Mouse (Mus musculus): ENCODE data around the gene Trappc2.

The Trappc2 gene

GRCm38 (mm10) chrX:166440036-166440615 is at the start of gene Trappc2:
Gene Trappc2 (plus strand): TSS chrX:166440574.
- peak in 1 of 2 experiments; percentile 8 for DNase-seq (ENCODE audit: low spot score in 2 of 2)

- no peak for DNase-seq (ENCODE audit: low spot score in 2 of 2)
These were observed 46.6 kb upstream of the Trappc2 start for GRCm38 (mm10) chrX:166393753-166394152.

- DNase-seq (ENCODE audit: low spot score in 2 of 2), result no peak
These were observed 32.5 kb upstream of the Trappc2 start for GRCm38 (mm10) chrX:166407865-166408264.

GRCm38 (mm10) chrX:166416196-166416595 is 24.2 kb upstream of the Trappc2 start:
- DNase-seq (ENCODE audit: low spot score in 2 of 2), result no peak

- DNase-seq (ENCODE audit: low spot score in 2 of 2), result no peak
These were observed 5.6 kb upstream of the Trappc2 start for GRCm38 (mm10) chrX:166434812-166435211.

GRCm38 (mm10) chrX:166440616-166441063 is 266 bp downstream of the Trappc2 start, which contains the start of gene Ofd1:
Gene Ofd1 (minus strand): TSS chrX:166440704.
- DNase-seq (ENCODE audit: low spot score in 2 of 2), result peak; percentile 79 to 80

GRCm38 (mm10) chrX:166444552-166444951 is 4.2 kb downstream of the Trappc2 start:
- no peak for DNase-seq (ENCODE audit: low spot score in 2 of 2)

GRCm38 (mm10) chrX:166453532-166453931 is 13.2 kb downstream of the Trappc2 start:
- no peak for DNase-seq (ENCODE audit: low spot score in 2 of 2)

GRCm38 (mm10) chrX:166454331-166454730 is 14.0 kb downstream of the Trappc2 start:
- DNase-seq (ENCODE audit: low spot score in 2 of 2), result no peak

GRCm38 (mm10) chrX:166455525-166455924 is 15.2 kb downstream of the Trappc2 start:
- no peak for DNase-seq (ENCODE audit: low spot score in 2 of 2)

GRCm38 (mm10) chrX:166468321-166468720 is 27.9 kb downstream of the Trappc2 start:
- no peak for DNase-seq (ENCODE audit: low spot score in 2 of 2)

- no peak for DNase-seq (ENCODE audit: low spot score in 2 of 2)
These were observed 32.2 kb downstream of the Trappc2 start for GRCm38 (mm10) chrX:166472612-166473011.

- no peak for DNase-seq (ENCODE audit: low spot score in 2 of 2)
These were observed 37.0 kb downstream of the Trappc2 start for GRCm38 (mm10) chrX:166477393-166477792.

GRCm38 (mm10) chrX:166478631-166479364 is 38.4 kb downstream of the Trappc2 start:
- DNase-seq (ENCODE audit: low spot score in 2 of 2), result no peak

GRCm38 (mm10) chrX:166479365-166479983 is 39.1 kb downstream of the Trappc2 start, which contains the start of gene Rab9:
Gene Rab9 (minus strand): TSS chrX:166479867.
- peak; percentile 77 to 83 for DNase-seq (ENCODE audit: low spot score in 2 of 2)

- DNase-seq (ENCODE audit: low spot score in 2 of 2), result no peak
These were observed 54.7 kb downstream of the Trappc2 start for GRCm38 (mm10) chrX:166495052-166495451.

GRCm38 (mm10) chrX:166497771-166498170 is 57.4 kb downstream of the Trappc2 start:
- no peak for DNase-seq (ENCODE audit: low spot score in 2 of 2)

GRCm38 (mm10) chrX:166499496-166500190 is 59.3 kb downstream of the Trappc2 start:
- DNase-seq (ENCODE audit: low spot score in 2 of 2), result no peak

Measured in frontal cortex, postnatal 14 days (tissue).